ENCODE assay signal across 9 mouse cellular contexts in genomic region chr13:44673337-44673966, GRCm38 (mm10). TPM values are rescaled to one million over a fixed set of nuclear protein-coding genes. Genes with fewer than 3 reads are reported as not detected.
A peak's percentile ranks its signal among the peaks of the same experiment; 100 is the strongest.
DNase-seq lines count a peak whose midpoint lies in the region; ATAC-seq lines count a peak whose summit lies in the region.
"Had no signal": no experiment of that assay in that cellular context is flagged by ENCODE, and none has a peak within 500 bp of the region (broad histone marks: within the 10 kb centered on the region; RNA-seq: fewer than 3 reads in every experiment).

No protein-coding gene starts in this region.

- peak overlapping the region; percentile 57 for H3K4me2 ChIP-seq in heart, embryonic 11.5 days
- peak overlapping the region; percentile 19 for H3K4me2 ChIP-seq in forebrain, embryonic 15.5 days (replicated peaks)
- peak overlapping the region; percentile 32 for H3K4me2 ChIP-seq in liver, embryonic 13.5 days

- H3K36me3 ChIP-seq in heart, embryonic 11.5 days (ENCODE audit: control insufficient read depth, insufficient read depth, low read length) = no peaks in the 10 kb centered on the region
- H3K36me3 ChIP-seq in forebrain, embryonic 15.5 days = no peaks in the 10 kb centered on the region
- H3K36me3 ChIP-seq in liver, embryonic 13.5 days = no peaks in the 10 kb centered on the region
- H3K36me3 ChIP-seq: G1E had no signal

- H3K4me3 ChIP-seq in heart, embryonic 11.5 days (ENCODE audit: low read depth, low read length) = peak overlapping the region; percentile 21
- 0 out of 2 replicates have a peak overlapping the region, but pooled peaks have one; percentile 5 for H3K4me3 ChIP-seq in forebrain, embryonic 15.5 days
- no peak overlapping the region; the same call in 1 of the 2 replicates for H3K4me3 ChIP-seq in liver, embryonic 13.5 days (replicated peaks)

- no peak for DNase-seq in heart, postnatal 4 days
- DNase-seq in thymus, postnatal 4 days = peak; percentile 10
- no peak for DNase-seq in thymus, adult 18-20 months
- no peak for DNase-seq in liver, embryonic 13.5 days
- DNase-seq in right cerebral cortex, postnatal 10 days (ENCODE audit: low spot score in 2 of 2) = peak; percentile 28 to 29
- no peak for DNase-seq in kidney, adult 9 months

- WGBS in heart, embryonic 11.5 days (ENCODE audit: insufficient replicate concordance) = 23% methylated on average over 20 of the region's 20 CpGs
- WGBS in forebrain, embryonic 15.5 days = 12% methylated on average over 20 of the region's 20 CpGs
- 8% methylated on average over 20 of the region's 20 CpGs for WGBS in liver, embryonic 13.5 days (ENCODE audit: insufficient replicate concordance)

- H3K9ac ChIP-seq in heart, embryonic 11.5 days (ENCODE audit: low read depth, low read length) = no peak overlapping the region
- 0 out of 2 replicates have a peak overlapping the region, but pooled peaks have one; percentile 8 for H3K9ac ChIP-seq in forebrain, embryonic 15.5 days (replicated peaks)
- 0 out of 2 replicates have a peak overlapping the region, but pooled peaks have one; percentile 11 for H3K9ac ChIP-seq in liver, embryonic 13.5 days

- H3K9me3 ChIP-seq in heart, embryonic 11.5 days (replicated peaks; ENCODE audit: control insufficient read depth, low read length) = no peaks in the 10 kb centered on the region
- no peaks in the 10 kb centered on the region for H3K9me3 ChIP-seq in forebrain, embryonic 15.5 days
- no peaks in the 10 kb centered on the region for H3K9me3 ChIP-seq in liver, embryonic 13.5 days (replicated peaks)
- H3K9me3 ChIP-seq: G1E had no signal

- H3K4me1 ChIP-seq in heart, embryonic 11.5 days (ENCODE audit: control insufficient read depth, insufficient read depth, low read length) = peaks cover 9% of the 10 kb centered on the region; the same call in 1 of the 2 replicates
- H3K4me1 ChIP-seq in forebrain, embryonic 15.5 days = peaks cover 13% of the 10 kb centered on the region
- peaks cover 11% of the 10 kb centered on the region for H3K4me1 ChIP-seq in liver, embryonic 13.5 days (replicated peaks)

- H3K27ac ChIP-seq in heart, embryonic 11.5 days (ENCODE audit: low read depth, low read length) = no peak overlapping the region
- H3K27ac ChIP-seq in forebrain, embryonic 15.5 days (replicated peaks) = no peak overlapping the region
- no peak overlapping the region for H3K27ac ChIP-seq in liver, embryonic 13.5 days

- peaks cover 6% of the 10 kb centered on the region; the same call in 1 of the 2 replicates for H3K27me3 ChIP-seq in heart, embryonic 11.5 days (ENCODE audit: control insufficient read depth, insufficient read depth, low read length)
- H3K27me3 ChIP-seq in forebrain, embryonic 15.5 days = no peaks in the 10 kb centered on the region
- peaks cover 39% of the 10 kb centered on the region for H3K27me3 ChIP-seq in liver, embryonic 13.5 days

- no peak for ATAC-seq in heart, embryonic 11.5 days (replicated peaks; ENCODE audit: insufficient number of reproducible peaks, low FRiP score, low TSS enrichment)
- ATAC-seq in forebrain, embryonic 15.5 days (replicated peaks) = no peak
- ATAC-seq in liver, embryonic 13.5 days (ENCODE audit: low read depth) = no peak

RNA-seq across cellular contexts. Expression of gene Jarid2, which starts 55.8 kb away (rescaled TPM):
- polyA plus RNA-seq in heart, embryonic 11.5 days (2014; fragmentation: Nextera tagmentation; extraction: Ambion mirVana) = 20.1 and 22.4 TPM in 2 replicates
- 10 to 100 TPM; 45.2 to 53.1 TPM for total RNA-seq in heart, postnatal 4 days (2021)
- 34.2 and 36.8 TPM in 2 replicates for polyA plus RNA-seq in forebrain, embryonic 15.5 days (2015; fragmentation: Nextera tagmentation; extraction: Ambion mirVana)
- 8.0 and 11.6 TPM in 2 replicates for polyA plus RNA-seq in liver, embryonic 13.5 days (2015; fragmentation: Nextera tagmentation; extraction: Ambion mirVana)

Comparison
In these comparisons a context has a peak if more than half of its experiments do, and no peak if none do; other contexts are left out.
1. DNase-seq: peak in thymus, postnatal 4 days (single experiment) and right cerebral cortex, postnatal 10 days (2 of 2); none in heart, postnatal 4 days (single experiment), thymus, adult 18-20 months (0 of 2), liver, embryonic 13.5 days (single experiment) and kidney, adult 9 months (single experiment).
2. Peak in every context shown above with its lines, with median percentiles within 50 percentile points of each other: H3K4me2 ChIP-seq.